Mouse (Mus musculus) kidney, embryonic 16.5 days (tissue): ENCODE data around the gene Rrad. TPM values are rescaled to one million over a fixed set of nuclear protein-coding genes. Genes with fewer than 3 reads are reported as not detected.
A peak's percentile ranks its signal among the peaks of the same experiment; 100 is the strongest.

ENCODE experiments used
- ATAC-seq: fragments of 200-750 bp; cut with Nextera tagmentation; 2 replicates; pipeline ENCODE4 v1.8.0; 2017; ENCODE audit warnings: moderate TSS enrichment; ENCODE audit not compliant: low FRiP score, low TSS enrichment
- H3K27ac ChIP-seq: fragments of 300-500 bp; sonication (generic); 2 replicates; pipeline ENCODE4 v1.5.1; 2014; ENCODE audit warnings: low read length
- H3K27me3 ChIP-seq: fragments of 300-500 bp; sonication (generic); 2 replicates; pipeline ENCODE4 v1.6.1; 2014; ENCODE audit warnings: low read length, control low read depth, mixed read lengths; ENCODE audit not compliant: insufficient read depth
- H3K36me3 ChIP-seq: fragments of 300-500 bp; sonication (generic); 2 replicates; pipeline ENCODE4 v1.6.1; 2014; ENCODE audit warnings: low read length, control low read depth, mixed read lengths; ENCODE audit not compliant: insufficient read depth
- H3K4me1 ChIP-seq: fragments of 300-500 bp; sonication (generic); 2 replicates; pipeline ENCODE4 v1.6.1; 2014; ENCODE audit warnings: low read length, control low read depth, mixed read lengths; ENCODE audit not compliant: insufficient read depth
- H3K4me2 ChIP-seq: fragments of 300-500 bp; sonication (generic); replicated peaks from 2 replicates; pipeline ENCODE4 v1.6.1; 2014; ENCODE audit warnings: low read depth, low read length
- H3K4me3 ChIP-seq: fragments of 300-500 bp; sonication (generic); 2 replicates; pipeline ENCODE4 v1.5.1; 2014; ENCODE audit warnings: mild to moderate bottlenecking, low read length
- H3K9ac ChIP-seq: fragments of 300-500 bp; sonication (generic); replicated peaks from 2 replicates; pipeline ENCODE4 v1.6.1; 2014; ENCODE audit warnings: low read length
- H3K9me3 ChIP-seq: fragments of 300-500 bp; sonication (generic); 2 replicates; pipeline ENCODE4 v1.6.1; 2016; ENCODE audit warnings: low read length, control low read depth
- WGBS: fragments of 180-500 bp; shearing (Covaris S2); extraction: QIAGEN DNeasy Blood & Tissue Kit; methylation state at CpG from one replicate; pipeline ENCODE4 v1.1.7; 2014; 5-methylcytosine and 5-hydroxymethylcytosine counted together
- polyA plus RNA-seq: library from polyadenylated mRNA; unstranded; fragments of >200 nt; fragmentation: Nextera tagmentation; extraction: Ambion mirVana; gene quantifications from 2 replicates; pipeline ENCODE4 v1.2.1, GENCODE M21; 2015

Rrad gene
- polyA plus RNA-seq, 1 experiment from 2014 or later: 15.0 TPM

DNA sequence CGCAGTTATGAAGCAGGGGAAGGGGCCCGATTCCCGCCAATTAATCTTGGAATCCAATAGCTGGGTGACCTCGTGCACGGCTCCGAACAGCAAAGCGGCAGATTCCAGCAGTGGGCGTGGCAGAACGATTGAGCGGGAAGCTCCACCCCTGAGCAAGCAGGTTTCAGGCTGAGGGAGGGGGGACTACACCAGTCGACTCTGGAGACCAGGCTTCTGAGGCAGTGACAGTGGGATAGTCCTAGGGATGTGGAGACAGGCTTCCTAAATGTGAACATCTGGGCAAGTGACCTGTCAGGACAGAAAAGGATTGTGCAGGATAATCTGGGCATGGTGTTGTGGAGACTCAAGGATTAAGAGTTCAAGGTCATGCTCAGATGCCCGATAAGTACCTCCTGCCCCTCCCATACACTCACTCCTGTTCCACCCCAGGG, 29.2 kb downstream of the Rrad start:
- peak overlapping the region; percentile 66 for H3K4me2 ChIP-seq
- WGBS: 1% methylated on average over 12 of the region's 12 CpGs
- H3K36me3 ChIP-seq: no peaks in the 10 kb centered on the region
- no peaks in the 10 kb centered on the region for H3K9me3 ChIP-seq
- H3K9ac ChIP-seq: peak overlapping the region; percentile 57; the same call in 1 of the 2 replicates
- H3K4me3 ChIP-seq: peak overlapping the region; percentile 32
- peaks cover 53% of the 10 kb centered on the region for H3K4me1 ChIP-seq
- ATAC-seq: peak; percentile 29
- H3K27ac ChIP-seq: peak overlapping the region; percentile 43; the same call in 1 of the 2 replicates
- H3K27me3 ChIP-seq: no peaks in the 10 kb centered on the region

DNA sequence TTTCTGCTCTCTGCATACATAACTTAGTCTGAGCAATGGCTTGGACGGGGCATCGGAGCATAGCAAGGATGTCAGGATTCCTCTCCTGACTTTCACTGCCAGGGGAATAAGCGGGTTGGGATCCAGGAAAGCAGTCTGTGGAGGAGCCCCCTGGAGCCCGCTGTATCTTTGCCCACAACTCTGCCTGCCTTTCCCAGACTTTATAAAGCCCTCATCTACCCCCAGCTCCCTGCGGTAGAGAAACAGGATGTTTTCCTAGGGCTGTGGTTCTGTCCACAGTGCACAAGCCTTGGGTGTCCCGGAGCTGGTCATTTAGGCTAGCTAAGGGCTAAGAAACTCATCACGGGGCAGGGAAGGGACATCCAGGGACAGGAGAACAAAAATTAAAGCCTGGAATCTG, 29.7 kb downstream of the Rrad start:
- Histone ChIP-seq H3K27me3 (no peaks in the 10 kb centered on the region), H3K9me3 (no peaks in the 10 kb centered on the region), H3K4me2 (peak overlapping the region; percentile 66), H3K4me1 (peaks cover 49% of the 10 kb centered on the region), H3K4me3 (peak overlapping the region; percentile 32; the same call in 1 of the 2 replicates), H3K27ac (no peak overlapping the region), H3K36me3 (no peaks in the 10 kb centered on the region), H3K9ac (peak overlapping the region; percentile 46)
- WGBS: 29% methylated on average over 7 of the region's 7 CpGs
- ATAC-seq: no peak

DNA sequence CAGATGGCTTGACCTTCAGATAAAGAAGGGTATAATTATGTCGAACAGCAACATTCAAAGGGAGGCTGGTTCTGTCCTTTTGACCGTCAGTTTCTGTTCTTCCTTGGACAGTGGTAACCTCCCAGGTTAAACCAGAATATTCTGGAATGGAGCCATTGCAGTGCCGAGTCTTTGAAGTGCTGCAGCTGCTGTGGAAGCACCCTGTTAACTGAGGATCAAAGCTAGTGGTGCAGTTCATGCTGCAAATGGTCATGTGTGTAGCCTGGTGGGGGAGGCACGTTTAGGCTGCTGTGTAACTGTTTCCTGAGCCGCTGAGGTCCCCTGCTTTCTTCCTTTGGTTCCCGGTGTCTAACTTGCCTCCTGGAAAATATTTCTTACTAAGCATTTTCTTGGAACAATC, 32.6 kb downstream of the Rrad start:
- H3K9ac ChIP-seq: no peak overlapping the region; the same call in 1 of the 2 replicates
- 6% methylated on average over 6 of the region's 6 CpGs for WGBS
- no peak overlapping the region for H3K4me3 ChIP-seq
- peak; percentile 33; the same call in 1 of the 2 replicates for ATAC-seq
- no peaks in the 10 kb centered on the region for H3K27me3 ChIP-seq
- peaks cover 51% of the 10 kb centered on the region for H3K4me1 ChIP-seq
- H3K36me3 ChIP-seq: peaks cover 18% of the 10 kb centered on the region
- H3K4me2 ChIP-seq: no peak overlapping the region
- no peaks in the 10 kb centered on the region for H3K9me3 ChIP-seq
- peak overlapping the region; percentile 76 for H3K27ac ChIP-seq

DNA sequence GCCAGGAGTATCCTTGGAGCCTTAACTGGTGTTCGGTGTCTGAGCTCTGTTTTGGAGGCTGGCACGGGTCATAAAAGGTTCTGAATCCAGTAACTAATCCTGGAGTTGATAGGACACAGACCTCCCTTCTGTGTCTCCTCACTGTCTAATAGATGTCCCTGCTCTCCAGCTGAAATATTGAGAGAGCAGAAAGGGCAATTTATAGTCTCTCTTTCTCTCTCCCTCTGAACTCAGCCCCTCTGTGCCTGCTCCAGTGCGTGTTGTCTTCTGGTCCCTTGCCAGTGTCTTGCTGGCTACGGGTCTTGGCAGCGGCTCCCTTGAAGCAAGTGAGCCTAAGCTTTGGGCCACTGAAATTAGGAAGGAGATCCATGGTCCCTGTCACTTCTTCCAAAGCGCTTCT, 33.5 kb downstream of the Rrad start:
- H3K4me2 ChIP-seq: 0 out of 2 replicates have a peak overlapping the region, but pooled peaks have one; percentile 6
- peak overlapping the region; percentile 48; the same call in 1 of the 2 replicates for H3K9ac ChIP-seq
- WGBS: 41% methylated on average over 6 of the region's 6 CpGs
- peaks cover 44% of the 10 kb centered on the region for H3K4me1 ChIP-seq
- no peak overlapping the region for H3K4me3 ChIP-seq
- peaks cover 20% of the 10 kb centered on the region for H3K36me3 ChIP-seq
- peak overlapping the region; percentile 85 for H3K27ac ChIP-seq
- H3K9me3 ChIP-seq: no peaks in the 10 kb centered on the region
- H3K27me3 ChIP-seq: no peaks in the 10 kb centered on the region
- ATAC-seq: peak; percentile 17; the same call in 1 of the 2 replicates

DNA sequence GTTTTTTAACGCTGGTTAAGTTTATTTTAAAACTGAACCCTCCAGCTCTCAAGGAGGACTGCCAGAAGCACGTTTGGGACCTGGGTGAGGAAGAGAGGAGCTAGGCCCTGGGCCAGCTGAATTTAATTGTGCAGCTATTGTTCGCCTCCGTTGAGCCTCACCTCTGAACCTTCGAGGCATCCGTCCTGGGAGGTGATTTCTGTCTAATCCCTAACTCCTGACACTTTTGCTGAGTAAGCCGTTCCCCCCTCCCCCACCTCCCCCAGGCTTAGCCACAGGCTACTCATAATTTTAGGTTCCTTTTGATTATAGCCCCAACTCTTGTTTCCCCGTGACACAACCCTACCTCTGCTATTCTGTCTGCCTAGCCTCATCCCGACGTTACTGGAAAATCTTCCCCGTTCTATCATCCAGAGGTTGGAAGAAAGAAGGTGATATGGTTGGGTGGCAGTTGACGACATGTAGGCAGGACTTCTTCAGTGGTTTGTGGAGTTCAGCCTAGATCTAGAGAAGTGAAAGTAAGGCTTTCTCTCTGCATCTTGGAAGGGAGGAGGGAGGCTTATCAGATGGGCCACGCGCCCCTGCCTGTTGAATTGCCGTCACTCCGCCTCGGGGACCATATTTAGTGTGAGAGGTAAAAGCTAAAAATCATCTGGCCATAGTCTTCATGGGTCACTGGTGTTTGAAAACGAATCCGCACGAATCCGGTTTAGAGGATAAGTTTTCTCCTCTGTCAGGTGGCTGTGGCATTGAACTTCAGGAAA, 35.2 kb downstream of the Rrad start:
- Histone ChIP-seq H3K4me1 (peaks cover 38% of the 10 kb centered on the region), H3K9me3 (no peaks in the 10 kb centered on the region), H3K4me2 (peak overlapping the region; percentile 16; the same call in 1 of the 2 replicates), H3K36me3 (peaks cover 20% of the 10 kb centered on the region), H3K9ac (no peak overlapping the region), H3K4me3 (no peak overlapping the region), H3K27ac (peak overlapping the region; percentile 79), H3K27me3 (no peaks in the 10 kb centered on the region)
- 46% methylated on average over 21 of the region's 21 CpGs for WGBS
- ATAC-seq: 0 out of 2 replicates have a peak, but pooled peaks have one; percentile 0

DNA sequence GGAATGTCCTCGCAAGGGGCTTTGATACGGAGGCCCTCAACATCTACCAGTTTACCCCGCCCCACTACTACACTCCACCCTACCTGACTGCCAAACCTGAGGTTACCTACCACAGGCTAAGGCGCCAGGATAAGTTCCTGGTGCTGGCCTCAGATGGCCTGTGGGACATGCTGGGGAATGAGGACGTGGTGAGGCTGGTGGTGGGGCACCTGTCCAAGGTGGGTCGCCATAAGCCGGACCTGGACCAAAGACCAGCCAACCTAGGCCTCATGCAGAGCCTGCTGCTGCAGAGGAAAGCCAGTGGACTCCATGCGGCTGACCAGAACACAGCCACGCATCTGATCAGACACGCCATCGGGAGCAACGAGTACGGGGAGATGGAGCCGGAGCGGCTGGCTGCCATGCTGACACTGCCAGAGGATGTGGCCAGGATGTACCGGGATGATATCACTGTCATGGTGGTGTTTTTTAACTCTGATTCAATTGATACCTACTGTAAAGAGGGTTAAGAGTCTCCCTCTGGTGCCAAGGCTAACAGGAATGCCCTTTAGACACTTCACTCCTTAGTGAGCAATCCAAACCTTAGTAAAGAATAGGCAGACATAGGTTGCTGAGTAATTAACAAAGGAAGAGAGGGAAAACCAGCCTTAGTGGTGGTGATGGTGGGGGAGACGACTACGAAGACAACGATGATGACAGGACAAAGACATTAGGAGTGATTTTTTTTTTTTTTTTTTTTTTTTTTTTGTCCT, 36.3 kb downstream of the Rrad start:
- Histone ChIP-seq H3K4me3 (no peak overlapping the region), H3K4me2 (no peak overlapping the region), H3K4me1 (peaks cover 38% of the 10 kb centered on the region), H3K27ac (no peak overlapping the region), H3K9ac (no peak overlapping the region), H3K27me3 (no peaks in the 10 kb centered on the region), H3K36me3 (peaks cover 20% of the 10 kb centered on the region), H3K9me3 (no peaks in the 10 kb centered on the region)
- no peak for ATAC-seq
- WGBS: 90% methylated on average over 19 of the region's 19 CpGs

DNA sequence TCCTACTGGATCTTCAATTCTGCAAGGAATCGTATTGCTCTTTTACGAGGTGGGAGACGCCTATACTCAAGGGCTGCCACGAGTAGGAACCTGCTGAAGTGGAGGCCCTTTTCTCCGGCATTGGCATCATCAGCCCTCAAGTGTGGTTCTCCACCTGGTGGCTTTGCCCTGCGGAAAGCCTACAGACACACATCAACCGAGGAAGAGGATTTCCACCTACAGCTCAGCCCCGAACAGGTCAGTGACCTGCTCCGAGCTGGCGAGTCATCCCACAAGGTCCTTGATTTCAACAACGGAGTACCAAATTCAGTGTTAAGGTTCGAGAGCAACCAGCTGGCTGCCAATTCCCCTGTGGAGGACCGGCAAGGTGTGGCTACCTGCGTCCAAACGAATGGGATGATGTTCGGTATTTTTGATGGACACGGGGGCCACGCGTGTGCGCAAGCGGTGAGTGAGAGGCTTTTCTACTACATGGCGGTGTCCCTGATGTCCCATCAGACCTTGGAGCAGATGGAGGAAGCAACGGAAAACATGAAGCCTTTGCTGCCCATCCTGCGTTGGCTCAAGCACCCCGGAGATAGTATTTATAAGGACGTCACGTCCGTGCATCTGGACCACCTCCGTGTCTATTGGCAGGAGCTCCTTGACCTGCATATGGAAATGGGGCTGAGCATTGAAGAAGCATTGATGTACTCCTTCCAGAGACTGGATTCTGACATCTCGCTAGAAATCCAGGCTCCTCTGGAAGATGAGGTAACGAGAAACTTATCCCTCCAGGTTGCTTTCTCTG, 37.4 kb downstream of the Rrad start:
- peaks cover 32% of the 10 kb centered on the region for H3K4me1 ChIP-seq
- H3K27ac ChIP-seq: no peak overlapping the region
- no peak overlapping the region for H3K4me2 ChIP-seq
- no peaks in the 10 kb centered on the region for H3K27me3 ChIP-seq
- H3K36me3 ChIP-seq: peaks cover 20% of the 10 kb centered on the region
- no peak overlapping the region for H3K4me3 ChIP-seq
- no peak overlapping the region for H3K9ac ChIP-seq
- no peak for ATAC-seq
- 88% methylated on average over 31 of the region's 31 CpGs for WGBS
- H3K9me3 ChIP-seq: no peaks in the 10 kb centered on the region

DNA sequence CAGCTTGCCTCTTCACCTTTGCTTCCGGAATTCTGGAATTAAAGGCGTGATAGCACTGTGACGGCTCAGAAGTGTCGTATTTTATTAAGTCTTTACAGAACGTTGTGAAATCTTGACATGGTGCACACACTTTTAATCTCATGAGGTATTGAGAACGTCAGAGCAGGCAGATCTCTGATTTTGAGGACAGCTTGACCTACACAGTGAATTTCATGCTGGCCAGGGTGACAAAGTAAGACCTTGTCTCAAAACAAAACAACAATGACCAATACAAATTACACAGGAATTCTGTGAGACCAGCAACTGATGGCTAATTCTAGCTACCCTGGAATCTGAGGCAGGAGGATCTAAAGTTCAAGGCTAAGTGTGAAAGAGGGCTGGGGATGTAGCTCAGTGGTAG, 38.6 kb downstream of the Rrad start:
- Histone ChIP-seq H3K9ac (no peak overlapping the region), H3K9me3 (no peaks in the 10 kb centered on the region), H3K27me3 (no peaks in the 10 kb centered on the region), H3K27ac (no peak overlapping the region), H3K36me3 (peaks cover 20% of the 10 kb centered on the region), H3K4me3 (peak overlapping the region; percentile 75; the same call in 1 of the 2 replicates), H3K4me2 (peak overlapping the region; percentile 82), H3K4me1 (peaks cover 22% of the 10 kb centered on the region)
- ATAC-seq: no peak
- WGBS: 56% methylated on average over 6 of the region's 6 CpGs

DNA sequence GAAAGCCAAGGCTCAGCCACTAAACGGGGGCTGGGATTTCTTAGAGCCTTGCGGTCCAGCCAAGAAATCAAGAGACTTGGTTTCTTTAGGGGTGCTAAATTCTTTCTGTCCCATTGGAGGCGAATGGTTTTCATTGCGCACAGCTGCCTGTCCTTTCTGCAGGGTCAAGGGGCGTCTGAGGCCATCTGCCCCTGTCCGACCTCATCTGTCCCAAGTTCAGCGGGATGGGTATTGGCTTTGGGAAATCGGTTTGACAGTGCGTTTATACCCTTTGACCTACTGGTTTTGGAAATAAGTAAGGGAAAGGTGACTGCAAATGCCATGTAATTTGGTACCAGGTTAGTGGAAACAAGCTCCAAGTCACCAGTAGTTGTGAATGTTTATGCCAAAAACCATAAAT, 39.3 kb downstream of the Rrad start:
- Histone ChIP-seq H3K4me2 (peak overlapping the region; percentile 82), H3K27ac (peak overlapping the region; percentile 88; the same call in 1 of the 2 replicates), H3K4me1 (peaks cover 16% of the 10 kb centered on the region), H3K27me3 (no peaks in the 10 kb centered on the region), H3K9ac (peak overlapping the region; percentile 74), H3K9me3 (no peaks in the 10 kb centered on the region), H3K4me3 (peak overlapping the region; percentile 75), H3K36me3 (peaks cover 20% of the 10 kb centered on the region)
- WGBS: 0% methylated on average over 9 of the region's 9 CpGs
- ATAC-seq: no peak
